Mouse (Mus musculus) stomach, postnatal 0 days (tissue): Measurements from ENCODE around the gene Ovol2. TPM values are rescaled to one million over a fixed set of nuclear protein-coding genes. Genes with fewer than 3 reads are reported as not detected.

ENCODE experiments used
- ATAC-seq: fragments of 200-750 bp; cut with Nextera tagmentation; 2 replicates; pipeline ENCODE4 v1.8.0; 2017; ENCODE audit not compliant: low FRiP score, low TSS enrichment
- DNase-seq: peaks from one replicate; pipeline ENCODE4 v3.0.0-alpha.2; 2016; ENCODE audit warnings: low spot score
- H3K27ac ChIP-seq: fragments of 300-500 bp; sonication (generic); replicated peaks from 2 replicates; pipeline ENCODE4 v1.5.1; 2014; ENCODE audit warnings: mild to moderate bottlenecking, control low read depth
- H3K27me3 ChIP-seq: fragments of 300-500 bp; sonication (generic); 2 replicates; pipeline ENCODE4 v1.6.1; 2014; ENCODE audit warnings: low read length; ENCODE audit not compliant: control insufficient read depth, insufficient read depth
- H3K36me3 ChIP-seq: fragments of 300-500 bp; sonication (generic); 2 replicates; pipeline ENCODE4 v1.6.1; 2014; ENCODE audit warnings: low read length, mixed read lengths; ENCODE audit not compliant: control insufficient read depth, insufficient read depth
- H3K4me1 ChIP-seq: fragments of 300-500 bp; sonication (generic); replicated peaks from 2 replicates; pipeline ENCODE4 v1.6.1; 2014; ENCODE audit warnings: antibody characterized with exemption; ENCODE audit not compliant: control insufficient read depth, insufficient read depth
- H3K4me2 ChIP-seq: fragments of 300-500 bp; sonication (generic); replicated peaks from 2 replicates; pipeline ENCODE4 v1.6.1; 2014; ENCODE audit warnings: low read depth, mild to moderate bottlenecking, control low read depth, moderate library complexity
- H3K4me3 ChIP-seq: fragments of 300-500 bp; sonication (generic); 2 replicates; pipeline ENCODE4 v1.5.1; 2014; ENCODE audit warnings: low read depth, low read length, control low read depth
- H3K9ac ChIP-seq: fragments of 300-500 bp; sonication (generic); 2 replicates; pipeline ENCODE4 v1.6.1; 2014; ENCODE audit warnings: mild to moderate bottlenecking, low read length, control low read depth, mixed read lengths
- H3K9me3 ChIP-seq: fragments of 300-500 bp; sonication (generic); 2 replicates; pipeline ENCODE4 v1.6.1; 2016; ENCODE audit warnings: low read length; ENCODE audit not compliant: control insufficient read depth
- CTCF ChIP-seq: IDR thresholded peaks from 2 replicates; pipeline ENCODE4 v1.5.1; 2016; ENCODE audit warnings: antibody characterized with exemption, low read depth, mild to moderate bottlenecking, moderate library complexity
- EP300 ChIP-seq: optimal IDR thresholded peaks from 2 replicates; pipeline ENCODE3; 2016; ENCODE audit warnings: antibody characterized with exemption
- WGBS: fragments of 180-500 bp; shearing (Covaris S2); extraction: QIAGEN DNeasy Blood & Tissue Kit; methylation state at CpG from one replicate; pipeline ENCODE4 v1.1.7; 2014; 5-methylcytosine and 5-hydroxymethylcytosine counted together
- polyA plus RNA-seq: library from polyadenylated mRNA; unstranded; fragments of >200 nt; fragmentation: Nextera tagmentation; extraction: Ambion mirVana; gene quantifications from 2 replicates; pipeline ENCODE4 v1.2.1, GENCODE M21; 2015

Gene Ovol2
- polyA plus RNA-seq, 1 experiment from 2014 or later, result 9.8 TPM

DNA sequence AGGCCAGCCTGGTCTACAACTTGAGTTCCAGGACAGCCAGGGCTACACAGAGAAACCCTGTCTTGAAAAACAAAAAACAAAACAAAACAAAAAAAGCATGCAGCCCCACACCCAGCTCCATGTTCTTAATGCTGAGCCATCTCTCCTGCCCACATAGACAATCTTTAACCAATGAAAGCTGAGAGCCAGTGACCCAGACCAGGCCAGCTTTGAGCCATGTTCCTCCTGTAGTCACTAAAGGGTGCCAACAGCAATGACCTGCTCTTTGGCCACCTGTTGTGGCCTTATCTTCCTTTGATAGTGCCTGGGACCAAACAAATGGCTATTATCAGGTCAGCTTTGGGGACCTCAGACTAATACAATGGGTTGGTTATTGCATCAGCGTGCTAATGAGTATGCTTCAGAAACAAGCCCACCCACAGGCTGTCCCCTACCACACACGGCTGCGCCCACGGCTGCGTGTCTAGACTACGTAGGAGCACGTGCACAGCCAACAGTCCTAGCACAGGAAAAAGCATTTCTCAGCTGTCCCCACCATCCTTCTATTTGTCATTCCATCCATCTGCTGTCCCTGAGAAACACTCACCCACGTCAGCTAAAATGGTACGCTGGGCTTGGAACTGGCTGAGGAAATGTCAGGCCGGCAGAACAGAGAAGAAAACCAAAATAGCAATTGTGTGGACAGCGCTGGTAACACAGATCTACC lies 40.2 kb downstream of the Ovol2 start:
- H3K27me3 ChIP-seq, result no peaks in the 10 kb centered on the region
- no peak overlapping the region for H3K4me2 ChIP-seq
- H3K4me1 ChIP-seq, result no peaks in the 10 kb centered on the region
- no peak overlapping the region for H3K27ac ChIP-seq
- no peak overlapping the region for H3K9ac ChIP-seq
- DNase-seq (no peak), ATAC-seq (no peak)
- H3K36me3 ChIP-seq, result no peaks in the 10 kb centered on the region
- H3K9me3 ChIP-seq, result no peaks in the 10 kb centered on the region
- H3K4me3 ChIP-seq, result no peak overlapping the region
- 62% methylated on average over 11 of the region's 11 CpGs for WGBS
- TF ChIP-seq EP300 (no peak), CTCF (no peak)

DNA sequence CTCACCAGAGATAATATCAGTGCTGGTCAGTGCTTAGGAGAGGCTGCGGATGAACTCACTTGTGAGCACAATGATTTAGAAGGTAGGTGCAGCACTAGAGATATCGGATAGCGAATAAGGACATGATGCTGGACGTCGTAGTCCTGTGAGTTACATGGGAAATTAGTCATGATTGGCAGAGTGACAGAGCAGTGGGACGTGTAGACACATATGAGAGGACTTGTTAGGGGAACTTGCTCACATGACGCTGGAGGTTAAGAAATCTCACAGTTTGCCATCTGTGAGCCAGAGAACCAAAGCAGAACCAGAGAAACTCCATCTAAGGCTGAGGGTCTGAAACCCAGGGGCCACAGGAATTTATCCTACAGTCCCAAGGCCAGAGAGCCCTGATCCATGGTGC lies 41.6 kb downstream of the Ovol2 start:
- no peaks in the 10 kb centered on the region for H3K4me1 ChIP-seq
- 87% methylated on average over 7 of the region's 7 CpGs for WGBS
- H3K4me3 ChIP-seq, result no peak overlapping the region
- H3K27me3 ChIP-seq, result no peaks in the 10 kb centered on the region
- TF ChIP-seq CTCF (no peak), EP300 (no peak)
- DNase-seq (no peak), ATAC-seq (no peak)
- no peak overlapping the region for H3K9ac ChIP-seq
- H3K9me3 ChIP-seq, result no peaks in the 10 kb centered on the region
- no peak overlapping the region for H3K4me2 ChIP-seq
- no peak overlapping the region for H3K27ac ChIP-seq
- no peaks in the 10 kb centered on the region for H3K36me3 ChIP-seq

DNA sequence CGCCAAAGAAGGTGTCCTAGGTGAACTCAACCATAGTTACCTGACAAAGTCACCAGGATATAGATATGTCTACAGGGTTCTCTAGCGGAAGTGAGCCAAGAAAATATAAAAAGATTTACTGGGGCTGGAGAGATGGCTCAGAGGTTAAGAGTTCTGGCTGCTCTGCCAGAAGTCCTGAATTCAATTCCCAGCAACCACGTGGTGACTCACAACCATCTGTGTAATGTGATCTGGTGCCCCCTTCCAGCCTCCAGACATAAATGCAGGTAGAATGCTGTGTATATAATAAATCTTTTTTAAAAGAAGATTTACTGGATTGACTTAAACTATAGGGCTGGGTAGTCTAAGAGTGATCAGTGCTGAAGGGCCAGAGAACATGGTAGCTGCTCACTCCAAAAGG lies 50.5 kb downstream of the Ovol2 start:
- 62% methylated on average over 3 of the region's 3 CpGs for WGBS
- Histone ChIP-seq H3K4me3 (no peak overlapping the region), H3K27ac (no peak overlapping the region), H3K27me3 (no peaks in the 10 kb centered on the region), H3K9ac (no peak overlapping the region), H3K4me1 (no peaks in the 10 kb centered on the region), H3K36me3 (no peaks in the 10 kb centered on the region), H3K4me2 (no peak overlapping the region), H3K9me3 (no peaks in the 10 kb centered on the region)
- no peak for DNase-seq
- no peak for ATAC-seq
- TF ChIP-seq CTCF (no peak), EP300 (no peak)

DNA sequence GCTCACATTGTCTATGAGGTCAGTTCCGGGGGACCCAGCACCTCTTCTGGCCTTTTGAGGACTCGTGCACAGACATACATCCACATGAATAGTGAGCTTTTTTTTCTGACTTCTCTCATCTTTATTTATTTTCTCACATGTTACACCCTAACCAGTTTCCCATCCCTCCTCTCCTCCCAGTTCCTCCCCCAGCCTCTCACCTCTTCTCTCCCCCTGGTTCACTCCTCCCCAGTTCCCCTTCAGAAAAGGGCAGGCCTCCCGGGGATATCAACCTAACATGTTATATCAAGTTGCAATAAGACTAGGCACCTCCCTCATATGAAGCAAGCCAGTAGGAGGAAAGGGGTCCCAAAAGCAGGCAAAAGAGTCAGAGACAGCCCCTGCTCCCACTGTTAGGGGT lies 51.4 kb downstream of the Ovol2 start:
- no peak overlapping the region for H3K4me2 ChIP-seq
- 71% methylated on average over 3 of the region's 3 CpGs for WGBS
- H3K27ac ChIP-seq, result no peak overlapping the region
- H3K9me3 ChIP-seq, result no peaks in the 10 kb centered on the region
- H3K36me3 ChIP-seq, result no peaks in the 10 kb centered on the region
- H3K9ac ChIP-seq, result no peak overlapping the region
- H3K27me3 ChIP-seq, result no peaks in the 10 kb centered on the region
- TF ChIP-seq EP300 (no peak), CTCF (no peak)
- ATAC-seq, result no peak
- DNase-seq, result no peak
- H3K4me1 ChIP-seq, result no peaks in the 10 kb centered on the region
- H3K4me3 ChIP-seq, result no peak overlapping the region

DNA sequence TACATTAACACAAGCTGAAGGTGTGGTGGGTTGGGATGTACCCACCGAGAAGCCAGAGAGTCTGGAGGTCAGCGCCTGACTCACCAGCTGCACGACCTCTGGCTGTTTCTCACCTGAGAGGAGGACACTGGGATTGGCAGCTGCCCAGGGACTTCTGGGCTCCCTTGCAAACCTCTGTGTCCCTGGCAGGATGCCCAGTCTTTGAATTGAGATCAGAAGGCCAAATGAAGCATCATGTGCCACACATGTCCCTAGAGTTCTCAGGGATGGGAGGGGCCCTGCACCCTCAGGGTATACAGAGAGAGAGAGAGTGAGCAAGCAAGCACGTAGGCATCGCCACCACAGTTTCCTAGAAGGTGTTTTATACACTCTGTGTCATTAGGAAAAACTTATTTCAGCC lies 52.2 kb downstream of the Ovol2 start:
- no peaks in the 10 kb centered on the region for H3K9me3 ChIP-seq
- WGBS, result 65% methylated on average over 5 of the region's 5 CpGs
- DNase-seq, result no peak
- H3K9ac ChIP-seq, result no peak overlapping the region
- no peak overlapping the region for H3K4me2 ChIP-seq
- H3K27me3 ChIP-seq, result no peaks in the 10 kb centered on the region
- no peaks in the 10 kb centered on the region for H3K4me1 ChIP-seq
- TF ChIP-seq EP300 (no peak), CTCF (no peak)
- no peak overlapping the region for H3K4me3 ChIP-seq
- 0 out of 2 replicates have a peak, but pooled peaks have one; percentile 21 for ATAC-seq
- no peaks in the 10 kb centered on the region for H3K36me3 ChIP-seq
- H3K27ac ChIP-seq, result no peak overlapping the region

DNA sequence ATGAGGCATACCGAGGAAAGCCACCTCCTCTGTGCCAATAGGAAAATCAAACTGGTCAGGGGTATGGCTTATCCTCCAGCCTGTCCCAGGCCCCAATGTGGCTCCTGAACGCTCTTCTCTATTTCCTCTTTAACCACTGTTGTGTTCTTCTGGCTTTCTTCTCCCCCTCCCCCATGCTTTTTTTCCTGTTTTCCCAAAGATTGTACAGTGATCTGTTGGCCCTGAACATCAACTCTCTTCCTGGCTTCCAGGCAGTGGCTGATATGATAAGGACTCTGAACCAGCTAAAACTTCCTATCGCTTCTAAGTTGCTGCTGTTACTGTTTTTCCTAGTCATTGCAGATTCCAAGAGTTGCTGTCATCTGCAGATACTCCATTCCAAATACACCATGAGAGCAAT lies 55.1 kb downstream of the Ovol2 start:
- no peak overlapping the region for H3K9ac ChIP-seq
- H3K4me1 ChIP-seq, result no peaks in the 10 kb centered on the region
- no peaks in the 10 kb centered on the region for H3K9me3 ChIP-seq
- DNase-seq (no peak), ATAC-seq (no peak)
- no peak overlapping the region for H3K4me3 ChIP-seq
- H3K27ac ChIP-seq, result no peak overlapping the region
- 96% methylated on average over 3 of the region's 3 CpGs for WGBS
- H3K36me3 ChIP-seq, result no peaks in the 10 kb centered on the region
- H3K4me2 ChIP-seq, result no peak overlapping the region
- H3K27me3 ChIP-seq, result no peaks in the 10 kb centered on the region
- TF ChIP-seq CTCF (no peak), EP300 (no peak)
